Mouse (Mus musculus) liver, adult (tissue): ENCODE measurements around the gene Brk1.

Experiments used
- GATA4 ChIP-seq: IDR thresholded peaks from 2 replicates; pipeline ENCODE4 v1.6.1; 2014; ENCODE audit warnings: mild to moderate bottlenecking, low read length; ENCODE audit not compliant: insufficient replicate concordance

Gene Brk1

DNA sequence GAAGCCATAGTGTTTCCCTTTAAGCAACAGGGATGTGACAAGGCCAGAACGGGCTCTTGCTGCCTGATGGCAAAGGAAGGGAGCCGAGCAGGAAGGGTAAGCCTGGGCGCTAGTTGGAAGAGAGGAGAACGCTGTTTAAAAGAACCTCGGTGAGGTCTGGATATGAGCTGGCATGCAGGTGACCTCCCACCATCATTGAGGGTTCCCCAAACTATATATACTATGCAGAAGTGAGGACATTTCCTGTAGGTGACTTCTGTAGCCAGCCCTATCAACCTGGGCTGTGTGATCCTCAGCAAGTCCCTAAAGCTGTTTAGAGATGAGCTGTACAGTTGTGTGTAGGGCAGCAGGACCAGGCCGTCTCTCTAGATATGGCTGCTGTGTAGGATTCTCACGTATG, 59.7 kb downstream of the Brk1 start:
- no peak for TF ChIP-seq GATA4
